Mouse (Mus musculus) bone marrow, adult 2 months (tissue): ENCODE data around the gene Casp9.

Source experiments
- CTCF ChIP-seq: fragments of 200-500 bp; IDR thresholded peaks from 2 replicates; pipeline ENCODE4 v1.5.1; 2011; ENCODE audit warnings: low read length, control low read depth; ENCODE audit not compliant: control insufficient read depth, insufficient read depth
- POLR2A ChIP-seq: fragments of 200-500 bp; IDR thresholded peaks from 2 replicates; pipeline ENCODE4 v1.6.1; 2011; ENCODE audit warnings: low read depth, mild to moderate bottlenecking, control low read depth, low read length, borderline replicate concordance; ENCODE audit not compliant: control insufficient read depth

GRCm38 (mm10) chr4:141816776-141817655 lies 23.6 kb downstream of the Casp9 start:
- TF ChIP-seq CTCF (no peak), POLR2A (no peak)
